Mouse (Mus musculus): Measurements from ENCODE around the gene Zfhx2. TPM values are rescaled to one million over a fixed set of nuclear protein-coding genes. Genes with fewer than 3 reads are reported as not detected.
A peak's percentile ranks its signal among the peaks of the same experiment; 100 is the strongest.

Zfhx2 gene
- polyA plus RNA-seq, 1 experiment from 2014 or later = 3.6 TPM

DNA sequence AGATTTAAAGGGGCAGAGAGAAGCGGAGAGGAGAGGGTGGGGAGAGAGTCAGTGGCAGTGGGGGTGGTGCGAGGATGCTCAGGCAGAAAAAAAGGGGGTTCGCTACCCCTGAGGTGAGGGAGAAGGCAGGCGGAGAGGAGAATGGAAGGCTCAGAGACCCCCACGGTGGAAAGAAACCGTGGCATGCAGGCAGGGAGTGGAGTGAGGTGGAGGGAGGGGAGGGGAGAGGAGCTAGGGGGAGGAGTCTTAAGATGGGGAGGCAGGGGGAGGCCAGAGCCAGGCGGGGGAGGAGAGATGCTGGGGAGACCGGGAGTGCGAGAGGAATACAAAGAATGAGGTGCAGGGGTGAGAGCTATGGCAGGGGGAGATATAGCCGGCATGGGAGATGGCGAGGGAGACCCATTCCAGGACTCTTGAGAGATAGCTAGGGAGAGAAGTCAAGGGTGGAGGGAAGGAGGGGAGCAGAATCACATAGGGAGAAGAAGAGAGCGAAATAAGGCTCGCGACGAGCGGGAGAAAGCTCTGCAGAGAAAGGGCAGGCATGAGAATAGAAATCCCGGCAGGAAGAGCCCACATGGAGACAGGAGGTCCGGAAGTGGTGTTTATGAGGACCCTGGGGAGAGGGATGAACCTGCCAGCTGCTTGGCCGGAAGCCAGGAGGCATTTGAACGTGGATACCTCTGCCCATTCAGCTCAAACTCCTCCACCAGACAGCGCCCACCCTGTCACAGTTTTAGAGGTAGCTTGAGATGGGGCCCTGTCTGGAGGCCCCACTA lies 24.5 kb upstream of the Zfhx2 start, which contains the start of gene Jph4:
TSS of gene Jph4 (minus strand) at position 511 of the 776 bp plus-strand sequence.
- peak within 1 kb of the TSS; percentile 68 for H3K4me3 ChIP-seq (replicated peaks; ENCODE audit: low read length)
- 7% methylated on average over 21 of the region's 21 CpGs for WGBS
- no peaks in the 10 kb centered on the region for H3K36me3 ChIP-seq (ENCODE audit: control insufficient read depth, insufficient read depth, low read length)
- H3K27ac ChIP-seq (ENCODE audit: low read length) = no peak within 1 kb of the TSS
- H3K9ac ChIP-seq (ENCODE audit: low read length) = no peak within 1 kb of the TSS
- no peaks in the 10 kb centered on the region for H3K9me3 ChIP-seq (replicated peaks; ENCODE audit: control insufficient read depth, low read length)
- no peak for ATAC-seq (ENCODE audit: insufficient read depth, low FRiP score)
- H3K4me2 ChIP-seq (ENCODE audit: low read depth, low read length) = peak within 1 kb of the TSS; percentile 100
- peaks cover 17% of the 10 kb centered on the region for H3K4me1 ChIP-seq (ENCODE audit: control insufficient read depth, insufficient read depth, low read length)
- peaks cover 30% of the 10 kb centered on the region for H3K27me3 ChIP-seq (ENCODE audit: control insufficient read depth, insufficient read depth, low read length)

DNA sequence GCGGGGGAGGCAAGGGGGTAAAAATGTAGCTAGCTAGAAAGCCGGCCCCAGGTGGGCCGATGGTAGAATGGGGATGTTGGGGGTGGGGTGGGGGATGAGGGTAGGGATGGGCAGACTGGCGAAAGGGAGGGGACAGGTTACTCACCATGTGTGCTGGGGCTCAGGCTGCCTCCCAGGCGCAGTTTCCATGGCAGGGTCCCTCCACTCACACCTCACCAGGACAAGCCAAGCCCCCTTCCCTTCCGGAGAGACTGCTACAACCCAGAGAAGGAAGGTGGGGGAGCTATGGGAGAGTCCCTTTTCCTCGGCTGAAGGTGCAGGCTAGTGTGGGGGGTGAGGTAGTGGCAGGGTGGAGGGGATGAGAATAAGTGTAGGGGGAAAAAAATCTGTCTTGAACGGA lies 23.7 kb upstream of the Zfhx2 start:
- 1% methylated on average over 8 of the region's 8 CpGs for WGBS
- Histone ChIP-seq H3K27ac (ENCODE audit: low read length) (no peak overlapping the region), H3K4me1 (ENCODE audit: control insufficient read depth, insufficient read depth, low read length) (peaks cover 17% of the 10 kb centered on the region), H3K36me3 (ENCODE audit: control insufficient read depth, insufficient read depth, low read length) (no peaks in the 10 kb centered on the region), H3K27me3 (ENCODE audit: control insufficient read depth, insufficient read depth, low read length) (peaks cover 32% of the 10 kb centered on the region), H3K4me2 (ENCODE audit: low read depth, low read length) (peak overlapping the region; percentile 100), H3K9me3 (replicated peaks; ENCODE audit: control insufficient read depth, low read length) (no peaks in the 10 kb centered on the region), H3K9ac (ENCODE audit: low read length) (peak overlapping the region; percentile 76; the same call in 1 of the 2 replicates), H3K4me3 (replicated peaks; ENCODE audit: low read length) (peak overlapping the region; percentile 68)
- ATAC-seq (ENCODE audit: insufficient read depth, low FRiP score) = no peak

DNA sequence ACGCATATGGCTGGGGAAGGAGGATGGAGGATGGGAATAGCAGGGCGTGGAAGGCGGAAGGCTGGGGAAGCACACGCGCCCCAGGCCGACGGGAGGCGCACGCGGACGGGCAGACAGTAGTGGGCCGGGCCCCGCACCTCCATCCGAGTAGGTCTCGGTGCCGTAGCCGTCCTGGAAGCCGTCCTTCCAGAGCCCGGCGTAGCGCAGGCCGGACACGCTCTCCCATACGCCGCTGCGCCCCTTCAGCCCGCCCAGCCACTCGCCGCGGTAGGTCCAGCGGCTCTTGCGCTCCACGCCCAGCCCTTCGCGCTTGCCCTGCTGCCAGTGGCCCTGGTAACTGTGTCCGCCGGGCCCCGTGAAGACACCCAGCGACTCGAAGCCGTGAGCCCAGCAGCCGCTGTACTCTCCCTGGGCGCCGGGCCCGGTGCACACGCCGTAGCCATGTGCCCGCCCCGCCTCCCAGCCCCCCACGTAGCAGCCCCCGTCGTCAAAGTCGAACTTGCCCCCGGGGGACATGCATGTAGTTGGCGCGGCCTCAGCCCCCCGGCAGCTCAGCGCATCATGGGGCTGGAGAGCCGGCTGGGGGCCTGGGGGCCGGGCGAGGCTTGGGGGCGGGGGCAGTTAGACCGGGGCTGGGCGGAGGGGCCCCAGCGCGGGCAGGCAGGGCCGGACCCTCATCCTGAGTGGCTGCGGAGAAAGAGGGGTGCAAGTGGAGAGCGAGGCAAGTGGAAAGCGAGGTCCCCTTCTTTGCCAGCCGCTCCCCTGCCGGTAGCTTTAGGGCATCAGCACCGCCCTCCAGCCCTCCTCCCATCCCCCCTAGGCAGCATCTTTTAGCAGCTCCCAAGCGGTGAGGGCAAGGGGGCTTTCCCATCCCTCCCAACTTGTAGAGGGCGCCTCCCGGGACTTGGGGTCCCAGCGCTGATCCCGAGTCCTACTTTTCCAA lies 22.9 kb upstream of the Zfhx2 start:
- H3K4me2 ChIP-seq (ENCODE audit: low read depth, low read length) = peak overlapping the region; percentile 100
- peak overlapping the region; percentile 76 for H3K9ac ChIP-seq (ENCODE audit: low read length)
- peaks cover 37% of the 10 kb centered on the region for H3K27me3 ChIP-seq (ENCODE audit: control insufficient read depth, insufficient read depth, low read length)
- WGBS = under 1% methylated on average over 71 of the region's 78 CpGs
- peaks cover 17% of the 10 kb centered on the region for H3K4me1 ChIP-seq (ENCODE audit: control insufficient read depth, insufficient read depth, low read length)
- no peak overlapping the region; the same call in 1 of the 2 replicates for H3K27ac ChIP-seq (ENCODE audit: low read length)
- H3K9me3 ChIP-seq (replicated peaks; ENCODE audit: control insufficient read depth, low read length) = no peaks in the 10 kb centered on the region
- ATAC-seq (ENCODE audit: insufficient read depth, low FRiP score) = peak; percentile 64; the same call in 1 of the 2 replicates
- H3K4me3 ChIP-seq (replicated peaks; ENCODE audit: low read length) = peak overlapping the region; percentile 68
- H3K36me3 ChIP-seq (ENCODE audit: control insufficient read depth, insufficient read depth, low read length) = no peaks in the 10 kb centered on the region

DNA sequence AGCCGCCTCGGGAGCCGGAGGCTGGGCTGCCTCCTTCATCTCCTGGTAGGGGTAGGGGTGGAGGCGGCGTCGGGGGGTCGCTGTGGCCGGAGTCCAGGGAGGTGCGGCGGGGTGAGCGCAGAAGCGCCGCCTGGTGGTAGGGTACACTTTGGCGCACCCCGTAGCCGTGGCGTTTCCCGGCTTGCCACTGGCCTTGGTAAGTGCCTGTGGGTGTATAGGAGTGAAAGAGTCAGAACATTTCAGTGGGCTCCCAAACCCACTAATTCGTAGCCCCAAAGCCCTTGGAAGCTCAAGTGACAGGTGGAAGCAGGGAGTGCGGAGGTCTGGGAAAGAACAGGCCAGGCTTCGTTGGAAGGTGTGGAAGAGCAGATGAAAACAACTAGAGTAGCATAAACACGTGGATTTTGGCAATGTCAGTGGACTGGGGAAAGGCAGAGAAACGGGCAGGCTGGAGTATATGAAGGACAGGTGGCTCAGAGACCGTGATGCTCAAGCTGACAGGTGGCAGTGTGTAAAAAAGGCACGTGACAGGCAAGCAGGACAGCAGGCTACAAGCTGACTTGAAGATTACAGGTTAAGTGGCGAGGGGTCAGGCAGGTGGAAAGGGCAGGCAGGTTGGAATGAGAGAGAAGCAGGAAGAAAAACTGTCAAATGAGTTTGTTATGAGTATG lies 22.0 kb upstream of the Zfhx2 start:
- no peak for ATAC-seq (ENCODE audit: insufficient read depth, low FRiP score)
- H3K27me3 ChIP-seq (ENCODE audit: control insufficient read depth, insufficient read depth, low read length) = peaks cover 44% of the 10 kb centered on the region
- H3K4me2 ChIP-seq (ENCODE audit: low read depth, low read length) = peak overlapping the region; percentile 100
- H3K4me3 ChIP-seq (replicated peaks; ENCODE audit: low read length) = peak overlapping the region; percentile 68
- H3K9me3 ChIP-seq (replicated peaks; ENCODE audit: control insufficient read depth, low read length) = no peaks in the 10 kb centered on the region
- WGBS = 8% methylated on average over 26 of the region's 26 CpGs
- H3K27ac ChIP-seq (ENCODE audit: low read length) = no peak overlapping the region
- H3K9ac ChIP-seq (ENCODE audit: low read length) = peak overlapping the region; percentile 76
- no peaks in the 10 kb centered on the region for H3K36me3 ChIP-seq (ENCODE audit: control insufficient read depth, insufficient read depth, low read length)
- H3K4me1 ChIP-seq (ENCODE audit: control insufficient read depth, insufficient read depth, low read length) = peaks cover 23% of the 10 kb centered on the region

DNA sequence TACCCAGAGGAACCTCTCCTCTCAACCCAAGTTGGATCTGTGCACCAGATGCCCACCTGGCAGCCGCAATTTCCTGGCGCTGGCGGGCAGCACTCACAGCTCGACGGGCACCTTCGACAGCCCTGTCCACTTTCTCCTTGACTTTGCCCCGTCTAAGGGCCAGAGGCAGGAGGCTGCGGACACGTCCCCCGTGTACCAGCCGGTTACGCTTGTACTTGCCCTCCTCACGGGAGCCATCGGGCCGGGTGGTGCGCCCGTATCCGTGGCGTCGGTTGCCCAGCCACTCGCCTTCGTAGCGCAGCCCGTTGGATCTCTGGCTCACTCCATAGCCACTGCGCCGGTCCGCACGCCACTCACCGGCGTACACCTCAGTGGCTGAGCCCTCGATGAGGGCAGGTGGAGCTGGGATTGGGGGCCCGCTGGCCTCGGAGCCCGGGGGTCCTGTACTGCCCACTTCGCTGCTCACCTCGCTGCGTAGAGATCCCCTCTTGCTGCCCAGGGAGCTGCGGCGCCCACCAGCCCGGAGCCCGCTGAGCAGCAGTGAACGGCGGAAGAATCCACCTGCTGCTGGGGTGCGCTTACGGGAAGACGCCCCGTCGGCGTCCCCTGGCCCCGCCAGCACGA lies 21.3 kb upstream of the Zfhx2 start:
- Histone ChIP-seq H3K27me3 (ENCODE audit: control insufficient read depth, insufficient read depth, low read length) (peaks cover 45% of the 10 kb centered on the region), H3K36me3 (ENCODE audit: control insufficient read depth, insufficient read depth, low read length) (no peaks in the 10 kb centered on the region), H3K9ac (ENCODE audit: low read length) (no peak overlapping the region), H3K27ac (ENCODE audit: low read length) (no peak overlapping the region), H3K4me3 (replicated peaks; ENCODE audit: low read length) (peak overlapping the region; percentile 68), H3K4me1 (ENCODE audit: control insufficient read depth, insufficient read depth, low read length) (peaks cover 24% of the 10 kb centered on the region), H3K9me3 (replicated peaks; ENCODE audit: control insufficient read depth, low read length) (no peaks in the 10 kb centered on the region), H3K4me2 (ENCODE audit: low read depth, low read length) (peak overlapping the region; percentile 100; the same call in 1 of the 2 replicates)
- ATAC-seq (ENCODE audit: insufficient read depth, low FRiP score) = no peak
- 62% methylated on average over 51 of the region's 51 CpGs for WGBS

DNA sequence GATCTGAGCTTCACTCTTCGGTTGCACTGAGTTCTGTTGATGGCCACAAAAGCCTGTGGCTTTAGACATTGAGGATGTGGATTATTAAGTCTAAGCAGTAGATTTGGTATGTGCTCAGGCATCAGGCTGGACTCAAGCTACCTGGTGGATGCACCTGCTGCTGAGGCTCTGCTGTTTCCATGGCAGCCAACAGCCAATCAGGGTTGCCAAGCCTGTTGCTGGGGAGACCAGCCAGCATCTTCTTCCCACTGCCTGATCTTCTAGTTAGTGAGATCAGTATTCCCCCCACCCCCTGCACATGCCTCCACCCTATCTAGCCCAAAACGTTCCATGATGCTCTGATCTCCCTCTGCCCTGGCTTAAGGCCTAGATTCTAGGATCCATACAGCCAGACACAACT lies 19.6 kb upstream of the Zfhx2 start:
- no peak for ATAC-seq (ENCODE audit: insufficient read depth, low FRiP score)
- Histone ChIP-seq H3K9me3 (replicated peaks; ENCODE audit: control insufficient read depth, low read length) (no peaks in the 10 kb centered on the region), H3K27ac (ENCODE audit: low read length) (no peak overlapping the region), H3K36me3 (ENCODE audit: control insufficient read depth, insufficient read depth, low read length) (no peaks in the 10 kb centered on the region), H3K4me1 (ENCODE audit: control insufficient read depth, insufficient read depth, low read length) (peaks cover 24% of the 10 kb centered on the region), H3K27me3 (ENCODE audit: control insufficient read depth, insufficient read depth, low read length) (peaks cover 45% of the 10 kb centered on the region), H3K9ac (ENCODE audit: low read length) (no peak overlapping the region), H3K4me3 (replicated peaks; ENCODE audit: low read length) (no peak overlapping the region), H3K4me2 (ENCODE audit: low read depth, low read length) (no peak overlapping the region)
- 60% methylated on average over 2 of the region's 2 CpGs for WGBS

DNA sequence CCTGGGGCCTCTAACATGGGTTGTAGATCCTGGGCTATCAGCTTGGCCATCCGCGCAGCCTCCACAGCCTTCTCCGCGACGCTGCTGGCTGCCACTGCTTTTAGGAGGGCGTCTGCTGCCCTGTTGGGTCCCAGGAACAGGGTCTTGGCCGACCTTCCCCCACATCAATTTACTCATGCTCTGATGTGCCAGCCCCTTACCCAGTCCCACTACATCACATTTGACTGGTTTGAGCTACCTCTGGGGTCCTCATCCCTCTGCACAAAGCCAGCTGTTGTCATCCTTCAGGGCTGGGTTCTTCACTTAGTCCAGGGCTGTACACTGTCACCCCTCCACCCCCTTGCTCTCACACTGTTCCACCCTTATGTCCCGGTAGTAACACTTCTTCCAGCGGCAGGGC lies 18.0 kb upstream of the Zfhx2 start:
- ATAC-seq (ENCODE audit: insufficient read depth, low FRiP score) = no peak
- no peaks in the 10 kb centered on the region for H3K36me3 ChIP-seq (ENCODE audit: control insufficient read depth, insufficient read depth, low read length)
- H3K4me2 ChIP-seq (ENCODE audit: low read depth, low read length) = no peak overlapping the region
- H3K9ac ChIP-seq (ENCODE audit: low read length) = no peak overlapping the region
- no peak overlapping the region for H3K27ac ChIP-seq (ENCODE audit: low read length)
- WGBS = 28% methylated on average over 9 of the region's 9 CpGs
- peaks cover 26% of the 10 kb centered on the region for H3K4me1 ChIP-seq (ENCODE audit: control insufficient read depth, insufficient read depth, low read length)
- no peak overlapping the region for H3K4me3 ChIP-seq (replicated peaks; ENCODE audit: low read length)
- no peaks in the 10 kb centered on the region for H3K9me3 ChIP-seq (replicated peaks; ENCODE audit: control insufficient read depth, low read length)
- H3K27me3 ChIP-seq (ENCODE audit: control insufficient read depth, insufficient read depth, low read length) = peaks cover 30% of the 10 kb centered on the region

DNA sequence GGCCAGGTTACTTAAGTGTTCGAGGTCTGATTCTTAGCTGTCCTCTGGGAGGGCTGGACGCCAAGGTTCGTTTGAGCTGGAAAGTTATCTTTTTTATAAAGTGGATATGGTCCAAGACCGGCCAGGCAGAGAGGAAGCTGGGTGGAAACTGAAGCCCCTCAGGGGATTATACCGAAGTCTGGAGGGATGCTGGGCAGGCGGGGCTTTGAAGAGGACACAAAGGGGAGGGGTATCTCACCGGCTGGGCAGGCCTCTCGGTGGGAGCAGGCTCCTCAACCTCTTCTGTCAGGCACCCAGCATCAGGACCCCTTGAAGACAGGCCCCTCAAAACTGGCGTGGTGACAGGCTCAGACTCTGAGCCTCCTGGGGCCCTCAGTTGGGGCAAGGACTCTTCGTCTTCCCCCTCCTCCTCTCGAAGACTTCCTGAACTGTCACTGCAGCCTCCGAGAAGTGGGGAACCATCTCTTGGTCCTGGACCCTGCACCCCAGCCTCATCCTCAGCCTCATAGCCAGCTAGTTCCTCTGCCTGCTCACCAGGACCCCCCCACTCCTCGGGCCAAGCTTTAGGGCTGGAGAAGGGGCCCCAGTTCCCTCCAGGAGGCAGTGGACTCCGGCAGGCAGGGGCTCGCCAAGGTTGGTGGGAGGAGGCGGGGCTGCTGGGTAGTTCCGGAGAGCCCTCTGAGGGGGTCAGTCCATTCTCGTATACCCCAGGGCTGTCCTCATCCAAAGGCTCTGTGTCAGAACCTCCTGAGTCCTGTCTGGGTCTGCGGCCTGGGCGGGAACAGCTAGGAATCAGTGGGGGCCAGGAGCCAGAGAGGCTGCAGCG lies 17.1 kb upstream of the Zfhx2 start:
- Histone ChIP-seq H3K4me1 (ENCODE audit: control insufficient read depth, insufficient read depth, low read length) (peaks cover 25% of the 10 kb centered on the region), H3K27me3 (ENCODE audit: control insufficient read depth, insufficient read depth, low read length) (peaks cover 28% of the 10 kb centered on the region), H3K27ac (ENCODE audit: low read length) (no peak overlapping the region; the same call in 1 of the 2 replicates), H3K36me3 (ENCODE audit: control insufficient read depth, insufficient read depth, low read length) (no peaks in the 10 kb centered on the region), H3K9me3 (replicated peaks; ENCODE audit: control insufficient read depth, low read length) (no peaks in the 10 kb centered on the region), H3K9ac (ENCODE audit: low read length) (peak overlapping the region; percentile 46; the same call in 1 of the 2 replicates), H3K4me3 (replicated peaks; ENCODE audit: low read length) (no peak overlapping the region), H3K4me2 (ENCODE audit: low read depth, low read length) (no peak overlapping the region)
- WGBS = 15% methylated on average over 21 of the region's 21 CpGs
- ATAC-seq (ENCODE audit: insufficient read depth, low FRiP score) = no peak
